Mouse (Mus musculus) bone marrow, adult 2 months (tissue): Measurements from ENCODE around the gene Panx3. TPM values are rescaled to one million over a fixed set of nuclear protein-coding genes. Genes with fewer than 3 reads are reported as not detected.

ENCODE experiments used
- H3K27ac ChIP-seq: fragments of 200-500 bp; 2 replicates; pipeline ENCODE4 v1.5.1; 2012; ENCODE audit warnings: low read depth, mild to moderate bottlenecking, control low read depth, inconsistent platforms, low read length; ENCODE audit not compliant: control insufficient read depth, poor library complexity, insufficient read depth
- H3K4me1 ChIP-seq: fragments of 200-500 bp; 2 replicates; pipeline ENCODE4 v1.6.1; 2011; ENCODE audit warnings: low read length; ENCODE audit not compliant: control insufficient read depth, insufficient read depth
- H3K4me3 ChIP-seq: fragments of 200-500 bp; replicated peaks from 2 replicates; pipeline ENCODE3; 2011; ENCODE audit warnings: mild to moderate bottlenecking, low read depth, low read length, control low read depth; ENCODE audit not compliant: control insufficient read depth
- CTCF ChIP-seq: fragments of 200-500 bp; IDR thresholded peaks from 2 replicates; pipeline ENCODE4 v1.5.1; 2011; ENCODE audit warnings: low read length, control low read depth; ENCODE audit not compliant: control insufficient read depth, insufficient read depth
- POLR2A ChIP-seq: fragments of 200-500 bp; IDR thresholded peaks from 2 replicates; pipeline ENCODE4 v1.6.1; 2011; ENCODE audit warnings: low read depth, mild to moderate bottlenecking, control low read depth, low read length, borderline replicate concordance; ENCODE audit not compliant: control insufficient read depth
- WGBS: fragments of 180-500 bp; shearing (Covaris S2); methylation state at CpG from one replicate; pipeline ENCODE4 v1.1.7; 2018; 5-methylcytosine and 5-hydroxymethylcytosine counted together
- polyA plus RNA-seq: library from polyadenylated mRNA; stranded (reverse); fragments of >200 nt; gene quantifications from 2 replicates; pipeline ENCODE4 v1.2.4, GENCODE M21; 2011; ENCODE audit warnings: low replicate concordance; ENCODE audit not compliant: missing spikeins, insufficient read depth, insufficient read length

The Panx3 gene
- polyA plus RNA-seq, 1 experiment: not detected

- 92% methylated on average over 1 of the region's 1 CpGs for WGBS
- Histone ChIP-seq H3K4me3 (no peak overlapping the region), H3K4me1 (no peaks in the 10 kb centered on the region), H3K27ac (no peak overlapping the region)
- TF ChIP-seq POLR2A: no peak
- TF ChIP-seq CTCF: no peak
Measured at GRCm38 (mm10) chr9:37627263-37627662, 41.8 kb downstream of the Panx3 start.

- no peak overlapping the region for H3K27ac ChIP-seq
- 75% methylated on average over 3 of the region's 3 CpGs for WGBS
- no peak for TF ChIP-seq POLR2A
- TF ChIP-seq CTCF: no peak
- no peak overlapping the region for H3K4me3 ChIP-seq
- no peaks in the 10 kb centered on the region for H3K4me1 ChIP-seq
Measured at GRCm38 (mm10) chr9:37626103-37626567, 42.9 kb downstream of the Panx3 start.

GRCm38 (mm10) chr9:37625641-37626040 is 43.4 kb downstream of the Panx3 start:
- WGBS: 83% methylated on average over 7 of the region's 7 CpGs
- no peaks in the 10 kb centered on the region for H3K4me1 ChIP-seq
- no peak overlapping the region for H3K4me3 ChIP-seq
- no peak overlapping the region for H3K27ac ChIP-seq
- TF ChIP-seq CTCF (no peak), POLR2A (no peak)

GRCm38 (mm10) chr9:37625129-37625528 is 43.9 kb downstream of the Panx3 start:
- no peak for TF ChIP-seq POLR2A
- no peak for TF ChIP-seq CTCF
- Histone ChIP-seq H3K27ac (no peak overlapping the region), H3K4me1 (no peaks in the 10 kb centered on the region), H3K4me3 (no peak overlapping the region)
- 91% methylated on average over 3 of the region's 3 CpGs for WGBS

GRCm38 (mm10) chr9:37624502-37624901 is 44.5 kb downstream of the Panx3 start:
- no peaks in the 10 kb centered on the region for H3K4me1 ChIP-seq
- WGBS: 68% methylated on average over 1 of the region's 1 CpGs
- TF ChIP-seq CTCF: no peak
- TF ChIP-seq POLR2A: no peak

GRCm38 (mm10) chr9:37623981-37624380 is 45.1 kb downstream of the Panx3 start:
- TF ChIP-seq CTCF (no peak), POLR2A (no peak)
- H3K4me1 ChIP-seq: no peaks in the 10 kb centered on the region
- WGBS: 82% methylated on average over 3 of the region's 3 CpGs

More at GRCm38 (mm10) chr9:37624502-37624901, 44.5 kb downstream of the Panx3 start:
- Histone ChIP-seq H3K27ac (no peak overlapping the region), H3K4me3 (no peak overlapping the region)

GRCm38 (mm10) chr9:37621290-37621689 is 47.7 kb downstream of the Panx3 start:
- Histone ChIP-seq H3K27ac (no peak overlapping the region), H3K4me3 (no peak overlapping the region), H3K4me1 (no peaks in the 10 kb centered on the region)
- 83% methylated on average over 6 of the region's 6 CpGs for WGBS
- TF ChIP-seq CTCF: no peak
- TF ChIP-seq POLR2A: no peak

More at GRCm38 (mm10) chr9:37623981-37624380, 45.1 kb downstream of the Panx3 start:
- Histone ChIP-seq H3K4me3 (no peak overlapping the region), H3K27ac (no peak overlapping the region)

- WGBS: 45% methylated on average over 2 of the region's 2 CpGs
- no peaks in the 10 kb centered on the region; the same call in 1 of the 2 replicates for H3K4me1 ChIP-seq
- no peak overlapping the region for H3K4me3 ChIP-seq
- no peak overlapping the region for H3K27ac ChIP-seq
- TF ChIP-seq POLR2A (no peak), CTCF (peak; percentile 52)
Measured at GRCm38 (mm10) chr9:37616770-37617169, 52.3 kb downstream of the Panx3 start.

GRCm38 (mm10) chr9:37615220-37615619 is 53.8 kb downstream of the Panx3 start:
- TF ChIP-seq CTCF (no peak), POLR2A (no peak)
- WGBS: 87% methylated on average over 5 of the region's 5 CpGs

More at GRCm38 (mm10) chr9:37615220-37615619, 53.8 kb downstream of the Panx3 start:
- Histone ChIP-seq H3K4me3 (no peak overlapping the region), H3K27ac (no peak overlapping the region), H3K4me1 (no peaks in the 10 kb centered on the region; the same call in 1 of the 2 replicates)
